Mouse (Mus musculus) gastrocnemius, postnatal 4 days (tissue): ENCODE measurements around the gene Htatip2. TPM values are rescaled to one million over a fixed set of nuclear protein-coding genes. Genes with fewer than 3 reads are reported as not detected.

ENCODE experiments used
- DNase-seq, 2 experiments: peaks; one replicate each; pipeline ENCODE4 v3.0.0; 2021 to 2022; ENCODE audit warnings: low spot score in 2 of 2, mixed read lengths in 2 of 2
- long read RNA-seq, 2 experiments: library from polyadenylated mRNA; stranded (forward); transcript quantifications; one replicate each; pipeline ENCODE4 v2.0.0; 2021
- total RNA-seq, 2 experiments: library from RNA; stranded (reverse); gene quantifications; 2 replicates each; pipeline ENCODE4 v1.2.3; 2021

The Htatip2 gene
- total RNA-seq, result 1 to 10 TPM; 2.6 TPM
- long read RNA-seq, experiment 1, partial matches to known transcripts, result 0 of 3 reads
- long read RNA-seq, experiment 1, other reads (novel, unspliced or antisense), result 3 of 3 reads
- long read RNA-seq, experiment 2, partial matches to known transcripts, result 2 of 6 reads
- long read RNA-seq, experiment 2, other reads (novel, unspliced or antisense), result 1 of 6 reads

DNA sequence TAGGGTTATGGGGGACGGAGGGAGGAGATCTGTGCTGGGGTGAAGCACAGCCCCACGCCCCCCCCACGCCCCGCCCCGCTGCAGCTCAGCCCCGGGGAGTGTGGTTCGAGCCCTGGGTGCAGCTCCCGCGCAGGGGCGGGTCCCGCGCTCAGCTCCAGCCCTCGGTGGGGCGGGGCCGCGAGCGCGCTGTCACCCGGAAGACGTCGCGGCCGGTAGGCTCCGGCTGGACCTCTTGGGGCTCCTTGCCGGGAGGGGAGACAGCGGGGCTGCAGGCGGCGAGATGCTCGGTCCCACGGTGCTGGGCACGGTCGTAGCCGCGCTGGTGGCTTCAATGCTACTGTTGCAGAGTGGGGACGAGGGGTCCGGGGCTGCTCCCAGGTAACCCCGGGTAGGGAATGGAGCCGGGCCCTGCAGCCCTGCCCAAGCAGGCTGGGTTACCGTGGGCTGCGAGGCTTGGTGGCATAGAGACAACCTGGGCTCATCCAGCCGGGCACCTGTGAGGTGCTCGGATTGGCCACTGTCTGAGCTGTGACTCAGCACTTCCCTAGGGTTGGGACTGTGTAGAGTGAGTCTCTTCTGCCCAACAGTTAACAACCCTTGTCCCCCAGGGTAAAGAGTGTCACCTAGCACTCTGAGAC is at the start of gene Htatip2:
Gene Htatip2 (plus strand): TSS at position 182 of the 638 bp plus-strand sequence.
- peak; percentile 25 to 27 for DNase-seq

DNA sequence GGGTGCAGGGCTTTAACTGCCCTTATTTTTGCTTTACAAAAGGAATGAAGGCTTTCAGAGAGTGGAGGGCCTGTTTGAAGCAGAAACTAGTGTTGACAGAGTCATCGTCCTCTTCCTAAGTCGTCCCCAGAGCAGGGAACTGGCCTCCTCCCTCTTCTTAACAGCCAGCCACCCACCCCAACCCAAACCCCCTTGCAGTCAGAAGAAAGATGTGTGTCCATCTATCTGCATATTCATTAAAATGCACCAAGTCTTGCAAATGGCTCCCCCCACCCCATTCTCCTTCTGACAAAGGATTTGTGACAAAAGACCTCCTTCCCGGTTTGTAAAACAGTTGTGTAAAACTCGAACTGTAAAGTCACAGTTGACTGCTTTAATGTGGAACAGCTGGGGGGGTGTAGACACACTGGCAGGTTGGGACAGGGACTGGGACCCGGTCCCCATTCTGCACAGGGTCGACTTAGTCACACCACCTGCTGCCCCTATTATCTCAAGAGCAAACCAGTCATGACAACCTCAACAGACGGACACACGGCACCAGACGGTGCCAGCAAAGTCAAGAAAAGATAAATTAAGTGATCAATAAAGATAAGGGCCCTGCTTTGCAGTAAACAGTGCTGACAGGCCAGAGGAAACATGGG is 49.4 kb upstream of the Htatip2 start:
- DNase-seq, result no peak

DNA sequence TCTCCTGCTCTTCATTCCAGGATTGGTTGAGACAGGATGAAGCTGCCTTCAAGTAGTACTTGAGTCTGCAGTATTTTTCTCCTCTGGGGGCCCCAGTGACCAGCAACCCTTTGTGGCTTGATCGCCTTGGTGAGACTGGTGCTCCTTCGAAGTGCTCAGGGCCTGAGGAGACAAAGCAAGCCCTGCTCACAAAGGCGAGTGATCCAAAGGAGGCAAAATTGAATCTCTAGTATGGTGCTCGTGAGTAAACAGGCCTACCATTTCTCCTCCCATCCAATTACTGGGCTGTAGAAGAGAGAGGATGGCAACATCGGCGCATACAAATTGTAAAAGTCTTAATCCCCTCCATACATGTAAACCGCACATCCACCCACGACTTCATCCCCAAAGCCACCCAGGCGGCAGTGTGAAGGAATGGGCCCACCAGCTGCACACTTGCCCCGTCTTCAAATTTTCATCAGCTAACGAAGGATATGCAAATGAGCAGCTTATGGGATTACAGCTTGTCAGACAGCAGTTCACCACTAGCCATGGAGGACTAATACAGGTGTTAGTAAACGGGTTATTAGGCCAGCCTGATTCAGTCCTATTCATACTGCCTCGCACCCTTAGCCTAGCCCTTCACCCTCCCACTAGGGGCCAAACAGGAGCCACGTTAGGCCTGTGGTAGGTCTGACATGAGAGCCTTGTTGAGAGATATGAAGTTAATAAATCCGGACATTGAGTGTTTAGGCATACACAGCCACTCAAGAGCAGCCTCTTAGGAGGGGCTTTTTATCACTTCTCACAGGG is 40.8 kb upstream of the Htatip2 start:
- no peak for DNase-seq

DNA sequence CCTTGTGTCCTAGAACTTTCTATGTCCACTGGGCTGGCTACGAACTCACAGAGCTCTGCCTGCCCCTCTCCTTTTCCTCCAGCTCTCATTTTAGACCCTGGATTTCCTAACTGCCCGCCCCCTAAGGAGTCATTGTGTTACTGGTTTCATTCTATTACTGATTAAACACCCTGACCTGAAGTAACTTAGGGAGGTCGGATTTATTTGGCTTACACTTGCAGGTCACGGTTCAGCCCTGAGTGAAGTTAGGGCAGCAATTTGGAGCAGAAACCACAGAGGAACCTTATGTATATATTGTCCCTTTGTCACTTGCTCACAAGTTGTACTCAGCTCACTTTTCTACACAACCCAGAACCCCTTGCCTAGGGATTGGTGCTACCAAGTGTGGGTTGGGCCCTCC is 24.6 kb upstream of the Htatip2 start:
- DNase-seq, result no peak

DNA sequence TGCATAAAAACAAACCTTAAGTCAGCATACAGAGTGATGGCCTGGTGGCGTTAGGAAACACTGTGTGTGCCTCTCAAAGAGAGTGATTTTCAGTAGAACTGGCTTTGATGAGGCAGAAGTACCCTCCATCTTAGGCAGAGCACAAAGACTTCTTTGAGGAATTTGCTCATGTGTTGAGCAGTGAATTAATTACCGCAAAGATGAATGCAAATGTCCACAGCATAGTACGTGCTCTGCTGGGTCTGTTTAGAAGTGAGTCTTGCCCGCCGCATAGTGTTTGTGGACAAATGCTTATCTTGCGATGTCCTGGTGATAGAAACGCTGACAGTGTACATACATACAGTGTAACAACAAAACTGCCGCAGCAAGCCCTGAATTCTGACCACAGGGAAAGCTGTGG is 19.5 kb upstream of the Htatip2 start:
- DNase-seq, result no peak

DNA sequence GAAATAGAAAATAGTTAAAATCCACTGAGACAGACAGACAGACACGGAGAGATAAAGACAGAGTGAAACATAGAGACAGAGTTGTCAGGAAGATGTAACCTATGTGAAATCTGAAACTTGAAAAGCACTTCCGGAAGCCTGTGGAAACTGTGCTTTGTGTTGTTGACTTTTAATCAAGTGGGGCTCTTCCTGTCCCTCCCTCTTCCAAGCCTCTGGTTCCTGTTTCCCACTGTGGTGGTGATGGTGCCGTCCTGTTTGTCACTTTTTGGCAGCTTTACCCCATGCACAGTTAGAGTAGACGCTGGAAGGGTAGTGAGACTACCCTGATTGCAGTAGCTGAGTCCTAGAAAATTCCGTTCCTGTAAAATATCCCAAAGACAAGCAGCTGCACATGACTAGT is 17.4 kb upstream of the Htatip2 start:
- no peak for DNase-seq

DNA sequence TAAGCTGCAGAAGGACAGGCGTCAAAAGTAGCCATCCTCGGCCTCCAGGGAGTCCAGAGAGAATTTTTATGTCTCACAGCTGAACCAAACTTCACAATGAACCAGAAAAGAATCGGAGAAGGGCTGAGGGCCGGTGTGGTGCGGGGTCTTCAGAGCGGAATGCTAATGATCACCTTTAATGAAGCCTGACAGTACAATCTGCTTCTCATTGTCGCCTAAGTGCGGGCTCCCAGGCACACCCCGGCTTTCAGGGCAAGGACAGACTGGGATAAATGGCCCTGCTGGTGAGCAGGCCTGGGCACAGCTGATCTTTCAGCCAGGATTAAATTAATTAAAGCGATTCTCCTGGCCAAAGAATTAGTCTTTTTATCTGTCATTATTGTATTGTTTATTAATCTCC is 17.0 kb upstream of the Htatip2 start:
- no peak for DNase-seq

DNA sequence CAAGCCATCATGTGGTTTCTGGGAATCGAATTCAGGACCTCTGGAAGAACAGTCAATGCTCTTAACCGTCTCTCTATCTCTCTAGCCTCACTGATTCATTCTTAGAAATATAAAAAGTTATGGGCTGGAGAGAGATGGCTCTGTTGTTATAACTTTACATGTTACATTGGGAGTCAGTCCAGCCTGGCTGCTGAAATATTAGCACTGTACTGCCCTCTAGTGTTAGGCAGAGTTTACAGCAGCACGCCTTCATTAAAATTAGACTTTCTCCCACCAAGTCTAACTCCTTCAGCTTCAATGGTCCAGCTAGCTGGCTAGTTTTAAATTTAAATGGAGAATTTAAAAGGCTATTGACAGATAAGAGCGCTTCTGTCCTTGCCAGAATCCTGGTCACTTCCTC is 7.8 kb upstream of the Htatip2 start:
- peak in 1 of 2 experiments; percentile 31 for DNase-seq

DNA sequence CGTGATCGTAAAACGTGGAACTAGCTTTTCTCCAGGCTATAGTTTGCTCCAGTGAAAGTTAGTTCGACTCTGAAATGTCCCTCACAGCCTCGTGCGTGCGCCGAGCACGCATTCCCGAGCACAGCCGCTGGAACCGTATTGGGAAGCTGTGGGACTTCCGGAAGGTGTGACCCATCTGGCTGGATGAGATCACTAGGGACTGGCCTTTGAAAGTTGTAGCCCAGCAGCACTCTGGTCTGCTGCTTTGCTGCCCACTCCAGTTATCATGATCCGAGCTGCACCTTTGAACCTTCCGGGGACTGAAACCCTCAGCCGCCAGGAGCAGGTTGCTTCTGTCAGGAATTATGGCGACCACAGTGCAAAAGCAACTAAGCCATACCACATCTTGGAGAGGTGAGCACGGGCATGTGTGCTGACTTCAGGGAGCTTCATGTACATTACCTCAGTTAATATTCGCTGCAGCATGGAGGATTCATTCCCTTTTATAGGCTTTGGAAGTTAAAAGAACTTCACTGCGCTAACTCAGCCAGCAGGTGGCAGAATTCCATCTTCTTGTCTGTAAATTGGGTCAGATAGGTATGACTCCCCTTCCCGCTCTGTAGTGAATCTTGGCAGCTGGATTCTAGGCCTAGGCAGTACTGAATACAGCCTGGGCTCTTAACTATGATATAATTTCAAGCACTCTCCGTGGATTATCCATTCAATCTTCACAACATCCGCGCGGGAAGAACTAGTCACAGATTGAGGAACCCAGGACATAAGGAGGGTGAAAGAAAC is 6.0 kb upstream of the Htatip2 start:
- peak in 1 of 2 experiments; percentile 30 for DNase-seq

DNA sequence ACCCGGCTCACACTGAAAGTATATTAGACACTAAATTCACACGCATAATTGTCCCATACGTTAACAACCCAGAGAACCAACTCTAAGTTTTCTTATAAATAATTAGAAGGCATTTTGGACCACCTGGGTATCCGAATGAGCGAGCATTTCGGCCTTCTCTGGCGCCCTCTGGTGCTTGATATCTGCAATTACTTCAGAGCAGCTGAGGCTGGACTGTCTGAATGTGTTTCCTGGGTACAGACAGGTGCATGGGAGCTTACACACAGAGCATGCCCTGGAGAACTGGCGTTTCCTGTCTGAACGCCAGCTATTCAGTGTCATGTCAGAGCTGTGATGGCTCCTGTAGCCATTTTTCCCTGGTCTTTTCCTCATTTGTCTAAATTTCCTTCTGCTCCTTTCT is 4.1 kb upstream of the Htatip2 start:
- DNase-seq, result peak in 1 of 2 experiments; percentile 46

DNA sequence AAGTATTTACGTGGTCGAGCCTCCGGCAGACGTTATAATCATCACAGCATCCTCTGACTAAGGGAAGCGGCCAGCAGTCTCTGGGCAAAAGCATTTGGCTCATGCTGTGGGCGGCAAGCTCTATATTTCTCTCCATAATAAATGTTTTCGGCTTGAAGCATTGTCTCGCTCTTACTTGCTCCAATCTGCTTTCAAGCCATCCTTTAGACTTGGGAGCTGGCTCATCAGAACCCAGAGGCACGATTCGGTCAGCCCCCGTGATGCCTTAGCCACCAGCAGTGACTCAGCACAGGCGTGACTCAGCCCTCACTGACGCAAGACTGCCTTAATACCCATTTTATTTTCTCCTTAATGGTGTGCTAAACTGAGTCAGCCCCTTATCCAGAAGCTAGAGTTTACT is 3.7 kb downstream of the Htatip2 start:
- DNase-seq, result no peak

DNA sequence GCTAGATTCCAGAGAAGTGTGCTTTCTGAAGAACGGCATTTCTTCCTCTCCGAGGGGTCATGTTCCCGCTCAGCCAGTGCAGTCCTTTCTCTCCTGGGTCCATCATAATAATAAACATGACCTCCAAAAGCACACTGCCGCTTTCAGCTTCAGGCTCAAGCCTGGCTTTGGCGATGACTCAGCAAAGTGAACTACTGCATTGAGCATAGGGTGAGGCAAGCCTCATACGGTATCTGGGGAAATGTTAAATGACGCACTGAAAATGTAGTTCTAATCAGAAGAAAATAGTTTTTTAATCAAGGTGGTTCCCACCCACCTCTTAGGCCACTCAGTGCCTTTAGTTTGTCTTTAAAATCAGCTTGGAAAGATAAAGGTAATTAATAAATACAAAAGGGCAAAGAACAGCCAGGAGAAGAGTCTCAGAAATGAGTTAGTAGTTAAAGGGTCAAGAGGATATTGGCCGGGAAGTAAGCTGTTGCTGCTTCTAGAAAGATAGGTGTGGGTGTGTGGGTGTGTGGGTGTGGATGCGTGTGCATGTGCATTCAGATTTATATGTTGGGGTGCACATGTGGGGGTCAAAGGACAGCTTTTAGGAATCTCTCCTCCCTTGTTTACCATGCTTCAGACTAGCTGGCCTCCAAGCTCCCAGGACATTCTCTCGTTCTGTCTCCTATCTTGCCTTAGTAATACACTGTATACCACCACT is 5.2 kb downstream of the Htatip2 start:
- DNase-seq, result no peak

DNA sequence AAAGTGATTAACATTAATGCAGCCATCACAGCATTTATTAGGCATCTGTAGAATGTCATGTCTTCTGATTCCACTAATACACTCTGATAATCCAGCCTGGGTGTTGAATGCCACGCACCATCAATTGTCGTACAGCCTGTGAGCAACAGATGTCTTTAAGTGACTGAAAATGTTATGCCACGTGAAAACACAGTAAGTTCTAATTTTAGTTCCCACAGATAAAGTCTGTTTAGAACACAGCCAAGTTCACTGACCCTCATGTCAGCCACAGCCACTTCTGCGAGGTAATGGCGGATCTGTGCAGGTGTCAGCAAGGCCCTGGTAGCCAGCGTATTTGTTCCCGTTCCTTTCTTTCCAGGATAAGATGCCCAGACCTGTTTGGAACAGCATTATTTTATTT is 7.3 kb downstream of the Htatip2 start:
- no peak for DNase-seq

DNA sequence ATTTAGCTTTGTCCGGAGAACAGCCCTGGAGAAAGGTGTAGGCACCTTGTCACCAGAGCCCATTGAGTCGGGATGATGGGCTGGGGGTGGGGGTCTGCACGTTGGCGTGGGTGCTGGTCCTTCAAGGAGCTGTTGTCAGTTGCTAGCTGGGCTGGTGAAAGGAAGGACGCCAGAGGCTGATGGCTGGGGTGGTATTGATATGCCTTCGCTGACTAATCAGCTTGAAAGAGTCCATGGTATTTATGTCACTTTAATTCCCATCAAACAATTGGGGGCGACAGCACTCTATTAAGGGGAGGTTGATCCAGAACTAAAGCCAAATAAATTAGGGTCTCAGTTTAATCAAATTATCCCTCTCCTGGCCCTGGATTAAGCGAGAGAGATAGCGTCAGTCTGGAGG is 9.6 kb downstream of the Htatip2 start:
- DNase-seq, result no peak

DNA sequence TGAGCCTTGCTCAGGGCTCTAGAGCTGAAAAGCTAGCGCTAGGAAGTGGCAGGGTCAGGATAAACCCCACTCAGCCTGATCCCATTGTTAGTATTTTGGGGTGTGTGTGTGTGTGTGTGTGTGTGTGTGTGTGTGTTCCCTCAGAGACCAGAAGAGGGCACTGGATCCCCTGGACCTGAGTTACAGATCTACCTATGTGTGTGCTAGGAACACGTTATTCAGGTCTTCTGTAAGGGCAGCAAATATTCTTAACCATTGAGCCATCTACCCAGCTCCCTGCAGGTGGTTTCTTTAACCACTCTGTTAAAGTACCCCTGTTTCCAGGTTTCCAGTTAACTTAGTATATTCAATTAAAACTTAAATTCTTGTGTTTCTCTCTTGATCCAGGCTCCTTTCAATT is 15.5 kb downstream of the Htatip2 start:
- no peak for DNase-seq

DNA sequence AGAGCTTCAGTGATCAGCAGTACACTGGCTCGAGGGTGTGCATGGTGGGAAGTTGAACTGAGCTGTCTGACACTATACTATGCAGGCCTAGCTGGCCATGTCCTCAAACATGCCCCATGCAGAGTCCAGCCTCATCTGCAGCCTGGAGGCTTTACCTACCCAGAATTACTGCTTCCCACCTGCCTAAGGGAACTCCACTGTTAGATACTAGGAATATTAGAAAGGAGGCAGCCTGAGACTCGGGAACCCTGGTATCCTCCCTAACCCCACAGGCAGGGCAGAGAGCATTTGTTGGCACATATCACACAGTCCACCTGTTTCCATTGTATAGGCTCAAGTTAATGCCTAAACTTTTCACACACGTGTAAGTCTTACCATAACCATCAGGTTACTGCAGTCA is 18.7 kb downstream of the Htatip2 start:
- DNase-seq, result no peak

DNA sequence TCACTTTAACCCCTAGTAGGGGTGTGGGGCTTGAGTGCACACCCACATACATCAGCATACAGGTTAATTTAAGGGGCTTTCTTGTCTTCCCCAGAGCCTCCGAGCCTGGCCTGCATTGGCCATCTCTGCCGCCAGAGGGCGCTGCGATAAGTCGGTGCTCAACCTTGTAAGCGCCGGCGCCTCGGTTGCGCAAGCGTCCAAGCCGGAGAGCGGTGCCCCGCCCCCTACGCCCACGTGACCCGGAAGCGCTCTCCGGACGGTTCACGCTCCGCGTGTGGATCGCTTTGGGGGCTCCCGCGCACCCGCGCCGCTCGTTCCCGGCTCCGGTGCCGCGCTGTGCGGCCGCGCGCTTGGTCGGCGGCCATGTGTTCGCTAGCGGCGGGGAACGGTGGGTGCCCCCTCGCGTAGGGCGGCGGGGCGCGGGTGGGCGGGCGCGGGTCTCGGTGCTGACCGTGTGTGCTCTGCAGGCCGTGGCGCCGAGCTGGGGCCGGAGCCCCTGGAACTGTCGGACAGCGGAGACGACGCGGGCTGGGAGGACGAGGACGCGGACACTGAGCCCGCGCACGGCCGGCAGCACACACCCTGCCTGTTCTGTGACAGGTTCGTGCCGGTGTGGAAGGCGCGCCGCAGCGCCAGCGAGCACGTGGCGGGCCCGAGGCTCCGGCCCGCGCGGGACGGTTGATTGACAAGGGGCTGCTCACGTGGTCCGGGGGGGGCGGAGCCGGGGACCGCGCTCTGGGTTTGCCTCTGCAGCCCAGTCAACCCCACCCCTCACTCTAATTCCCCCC is 19.4 kb downstream of the Htatip2 start, which contains the start of gene Prmt3:
Gene Prmt3 (plus strand): TSS at position 233 of the 788 bp plus-strand sequence.
- DNase-seq, result peak; percentile 98 to 99

DNA sequence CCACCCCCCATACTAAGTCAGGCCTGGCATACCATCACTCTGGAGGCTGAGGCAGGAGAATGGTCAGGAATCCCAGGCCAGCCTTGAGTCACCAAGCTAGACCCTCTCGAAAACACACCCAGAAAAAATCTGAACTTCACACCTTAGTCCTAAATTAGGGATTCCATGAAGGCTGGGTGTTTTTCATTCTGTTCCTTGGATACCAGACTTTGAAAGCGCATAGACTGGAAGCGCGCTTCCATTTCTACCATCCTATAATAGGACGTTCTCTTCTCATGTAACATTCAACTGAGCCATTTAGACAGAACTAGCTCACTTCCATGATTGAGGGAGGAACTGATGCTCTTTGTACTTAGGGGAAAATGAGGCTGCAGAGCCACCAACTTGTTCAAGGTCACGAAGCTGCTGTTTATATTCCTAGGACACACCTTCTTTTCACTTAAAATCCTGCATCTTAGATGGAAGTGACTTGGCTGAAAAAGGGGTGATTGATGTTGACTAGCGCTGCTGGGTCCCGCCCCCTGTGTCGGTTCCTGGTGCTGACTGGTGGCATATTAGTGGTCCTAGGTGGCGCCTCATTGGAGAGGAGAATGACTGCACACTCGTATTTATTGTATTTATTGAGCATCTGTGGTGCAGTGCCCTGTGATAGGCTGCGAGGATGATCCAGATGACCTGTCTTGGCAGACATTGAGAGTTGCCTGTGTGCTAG is 20.1 kb downstream of the Htatip2 start:
- no peak for DNase-seq

DNA sequence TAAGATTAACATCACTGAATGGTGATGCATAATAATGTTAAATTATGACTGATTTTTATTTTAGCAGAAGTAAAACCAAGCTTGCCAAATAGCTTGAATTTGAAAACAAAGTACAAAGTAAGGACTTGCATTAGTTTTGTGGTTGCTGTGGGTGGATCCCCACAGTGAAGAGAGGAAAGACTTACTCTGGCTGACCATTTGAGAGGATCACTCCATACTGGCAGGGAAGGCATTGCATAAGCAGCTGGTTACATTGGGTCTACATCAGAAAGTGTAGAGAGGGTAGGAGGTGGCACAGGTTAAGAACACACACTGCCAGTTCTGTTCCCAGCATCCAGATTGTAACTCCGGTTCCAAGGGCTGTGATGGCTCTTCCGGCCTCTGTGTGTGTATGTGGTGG is 24.1 kb downstream of the Htatip2 start:
- no peak for DNase-seq
